Mouse (Mus musculus): Measurements from ENCODE around the gene Gm42791. TPM values are rescaled to one million over a fixed set of nuclear protein-coding genes. Genes with fewer than 3 reads are reported as not detected.
A peak's percentile ranks its signal among the peaks of the same experiment; 100 is the strongest.

Gene Gm42791
- polyA plus RNA-seq, 1 experiment from 2014 or later, result 6.6 TPM

- H3K36me3 ChIP-seq, result no peaks in the 10 kb centered on the region
These were observed 52.0 kb downstream of the Gm42791 start for GRCm38 (mm10) chr5:148942957-148943356.

GRCm38 (mm10) chr5:148942305-148942704, 52.6 kb downstream of the Gm42791 start:
- Histone ChIP-seq H3K9ac (no peak overlapping the region), H3K4me3 (no peak overlapping the region), H3K36me3 (no peaks in the 10 kb centered on the region), H3K27me3 (no peaks in the 10 kb centered on the region), H3K9me3 (no peaks in the 10 kb centered on the region), H3K4me1 (replicated peaks) (peaks cover 17% of the 10 kb centered on the region), H3K27ac (no peak overlapping the region), H3K4me2 (no peak overlapping the region)
- WGBS, result 97% methylated on average over 6 of the region's 6 CpGs
- ATAC-seq (ENCODE audit: low FRiP score), result no peak

More at GRCm38 (mm10) chr5:148942957-148943356, 52.0 kb downstream of the Gm42791 start:
- H3K4me1 ChIP-seq (replicated peaks), result peaks cover 17% of the 10 kb centered on the region
- ATAC-seq (ENCODE audit: low FRiP score), result no peak
- H3K27me3 ChIP-seq, result no peaks in the 10 kb centered on the region
- no peak overlapping the region for H3K4me3 ChIP-seq
- no peaks in the 10 kb centered on the region for H3K9me3 ChIP-seq
- no peak overlapping the region for H3K4me2 ChIP-seq
- no peak overlapping the region for H3K9ac ChIP-seq
- 45% methylated on average over 11 of the region's 11 CpGs for WGBS
- H3K27ac ChIP-seq, result no peak overlapping the region

GRCm38 (mm10) chr5:148941867-148942266, 53.1 kb downstream of the Gm42791 start:
- 0 out of 2 replicates have a peak, but pooled peaks have one; percentile 39 for ATAC-seq (ENCODE audit: low FRiP score)
- H3K27me3 ChIP-seq, result no peaks in the 10 kb centered on the region
- 71% methylated on average over 10 of the region's 10 CpGs for WGBS
- no peak overlapping the region for H3K4me3 ChIP-seq
- peaks cover 17% of the 10 kb centered on the region for H3K4me1 ChIP-seq (replicated peaks)
- no peak overlapping the region for H3K4me2 ChIP-seq
- no peak overlapping the region for H3K9ac ChIP-seq
- no peak overlapping the region for H3K27ac ChIP-seq
- H3K36me3 ChIP-seq, result no peaks in the 10 kb centered on the region
- no peaks in the 10 kb centered on the region for H3K9me3 ChIP-seq

GRCm38 (mm10) chr5:148939948-148940382, 55.0 kb downstream of the Gm42791 start:
- no peaks in the 10 kb centered on the region for H3K36me3 ChIP-seq
- 0 out of 2 replicates have a peak, but pooled peaks cover 5% of the 10 kb centered on the region for H3K9me3 ChIP-seq
- 72% methylated on average over 11 of the region's 11 CpGs for WGBS
- H3K4me3 ChIP-seq, result no peak overlapping the region
- H3K27ac ChIP-seq, result no peak overlapping the region
- H3K4me1 ChIP-seq (replicated peaks), result peaks cover 13% of the 10 kb centered on the region
- no peaks in the 10 kb centered on the region for H3K27me3 ChIP-seq
- no peak overlapping the region for H3K9ac ChIP-seq
- ATAC-seq (ENCODE audit: low FRiP score), result no peak
- H3K4me2 ChIP-seq, result no peak overlapping the region

GRCm38 (mm10) chr5:148936516-148936951, 58.4 kb downstream of the Gm42791 start:
- H3K4me1 ChIP-seq (replicated peaks), result no peaks in the 10 kb centered on the region
- no peak overlapping the region for H3K4me3 ChIP-seq
- 0 out of 2 replicates have a peak, but pooled peaks cover 5% of the 10 kb centered on the region for H3K9me3 ChIP-seq
- no peak for ATAC-seq (ENCODE audit: low FRiP score)
- no peak overlapping the region for H3K9ac ChIP-seq
- H3K27me3 ChIP-seq, result no peaks in the 10 kb centered on the region
- WGBS, result 88% methylated on average over 3 of the region's 3 CpGs
- H3K36me3 ChIP-seq, result no peaks in the 10 kb centered on the region
- no peak overlapping the region for H3K27ac ChIP-seq
- no peak overlapping the region for H3K4me2 ChIP-seq

GRCm38 (mm10) chr5:148935871-148936270, 59.1 kb downstream of the Gm42791 start:
- Histone ChIP-seq H3K36me3 (no peaks in the 10 kb centered on the region), H3K27ac (no peak overlapping the region), H3K4me1 (replicated peaks) (no peaks in the 10 kb centered on the region), H3K27me3 (no peaks in the 10 kb centered on the region), H3K9me3 (0 out of 2 replicates have a peak, but pooled peaks cover 5% of the 10 kb centered on the region), H3K9ac (no peak overlapping the region), H3K4me3 (no peak overlapping the region), H3K4me2 (no peak overlapping the region)
- no peak for ATAC-seq (ENCODE audit: low FRiP score)
- 90% methylated on average over 6 of the region's 6 CpGs for WGBS

GRCm38 (mm10) chr5:148935071-148935821, 59.7 kb downstream of the Gm42791 start:
- no peak overlapping the region for H3K4me3 ChIP-seq
- 0 out of 2 replicates have a peak, but pooled peaks cover 5% of the 10 kb centered on the region for H3K9me3 ChIP-seq
- H3K27me3 ChIP-seq, result no peaks in the 10 kb centered on the region
- H3K36me3 ChIP-seq, result no peaks in the 10 kb centered on the region
- H3K27ac ChIP-seq, result no peak overlapping the region
- no peak for ATAC-seq (ENCODE audit: low FRiP score)
- H3K4me2 ChIP-seq, result no peak overlapping the region
- WGBS, result 63% methylated on average over 7 of the region's 7 CpGs
- no peak overlapping the region for H3K9ac ChIP-seq
- no peaks in the 10 kb centered on the region for H3K4me1 ChIP-seq (replicated peaks)

GRCm38 (mm10) chr5:148934457-148934856, 60.5 kb downstream of the Gm42791 start:
- no peak overlapping the region for H3K4me3 ChIP-seq
- H3K27ac ChIP-seq, result no peak overlapping the region
- H3K27me3 ChIP-seq, result no peaks in the 10 kb centered on the region
- H3K4me2 ChIP-seq, result no peak overlapping the region
- 0 out of 2 replicates have a peak, but pooled peaks cover 5% of the 10 kb centered on the region for H3K9me3 ChIP-seq
- no peaks in the 10 kb centered on the region for H3K4me1 ChIP-seq (replicated peaks)
- no peaks in the 10 kb centered on the region for H3K36me3 ChIP-seq
- no peak overlapping the region for H3K9ac ChIP-seq
- 41% methylated on average over 6 of the region's 6 CpGs for WGBS
- ATAC-seq (ENCODE audit: low FRiP score), result no peak; the same call in 1 of the 2 replicates

GRCm38 (mm10) chr5:148933767-148934166, 61.2 kb downstream of the Gm42791 start:
- no peak for ATAC-seq (ENCODE audit: low FRiP score)
- Histone ChIP-seq H3K9ac (no peak overlapping the region), H3K27ac (no peak overlapping the region), H3K4me3 (no peak overlapping the region), H3K4me2 (no peak overlapping the region), H3K36me3 (no peaks in the 10 kb centered on the region), H3K9me3 (0 out of 2 replicates have a peak, but pooled peaks cover 5% of the 10 kb centered on the region), H3K4me1 (replicated peaks) (peaks cover 5% of the 10 kb centered on the region), H3K27me3 (no peaks in the 10 kb centered on the region)
- 77% methylated on average over 8 of the region's 8 CpGs for WGBS

GRCm38 (mm10) chr5:148931301-148931700, 63.6 kb downstream of the Gm42791 start:
- H3K9ac ChIP-seq, result no peak overlapping the region
- no peaks in the 10 kb centered on the region for H3K36me3 ChIP-seq
- no peak overlapping the region for H3K4me2 ChIP-seq
- H3K4me3 ChIP-seq, result no peak overlapping the region
- 0 out of 2 replicates have a peak, but pooled peaks cover 4% of the 10 kb centered on the region for H3K9me3 ChIP-seq
- 91% methylated on average over 1 of the region's 1 CpGs for WGBS
- H3K4me1 ChIP-seq (replicated peaks), result peaks cover 18% of the 10 kb centered on the region
- ATAC-seq (ENCODE audit: low FRiP score), result no peak
- H3K27ac ChIP-seq, result no peak overlapping the region
- no peaks in the 10 kb centered on the region for H3K27me3 ChIP-seq

- peaks cover 7% of the 10 kb centered on the region for H3K36me3 ChIP-seq
- peak within 1 kb of the TSS; percentile 98 for H3K27ac ChIP-seq
- H3K4me1 ChIP-seq (replicated peaks), result peaks cover 18% of the 10 kb centered on the region
- peak within 1 kb of the TSS; percentile 86 for H3K9ac ChIP-seq
- no peaks in the 10 kb centered on the region for H3K27me3 ChIP-seq
- no peaks in the 10 kb centered on the region for H3K9me3 ChIP-seq
- H3K4me2 ChIP-seq, result peak within 1 kb of the TSS; percentile 64
- WGBS, result under 1% methylated on average over 16 of the region's 16 CpGs
- peak within 1 kb of the TSS; percentile 75 for H3K4me3 ChIP-seq
- ATAC-seq (ENCODE audit: low FRiP score), result no peak
These were observed 65.9 kb downstream of the Gm42791 start, which contains the start of gene Katnal1 for GRCm38 (mm10) chr5:148929116-148929449. Gene Katnal1 (minus strand): TSS chr5:148929320.

- H3K9me3 ChIP-seq, result no peaks in the 10 kb centered on the region
- peak overlapping the region; percentile 86 for H3K9ac ChIP-seq
- H3K36me3 ChIP-seq, result peaks cover 7% of the 10 kb centered on the region
- H3K4me1 ChIP-seq (replicated peaks), result peaks cover 23% of the 10 kb centered on the region
- H3K27me3 ChIP-seq, result no peaks in the 10 kb centered on the region
- peak overlapping the region; percentile 98 for H3K27ac ChIP-seq
- under 1% methylated on average over 63 of the region's 69 CpGs for WGBS
- peak; percentile 99 for ATAC-seq (ENCODE audit: low FRiP score)
- H3K4me2 ChIP-seq, result peak overlapping the region; percentile 64
- H3K4me3 ChIP-seq, result peak overlapping the region; percentile 75
These were observed 66.4 kb downstream of the Gm42791 start for GRCm38 (mm10) chr5:148928382-148929115.
